Mouse (Mus musculus): Measurements from ENCODE around the gene Usp2. TPM values are rescaled to one million over a fixed set of nuclear protein-coding genes. Genes with fewer than 3 reads are reported as not detected.

The Usp2 gene
- total and polyA plus RNA-seq, 3 experiments, result 3.2 to 20.1 (median 8.6) TPM

DNA sequence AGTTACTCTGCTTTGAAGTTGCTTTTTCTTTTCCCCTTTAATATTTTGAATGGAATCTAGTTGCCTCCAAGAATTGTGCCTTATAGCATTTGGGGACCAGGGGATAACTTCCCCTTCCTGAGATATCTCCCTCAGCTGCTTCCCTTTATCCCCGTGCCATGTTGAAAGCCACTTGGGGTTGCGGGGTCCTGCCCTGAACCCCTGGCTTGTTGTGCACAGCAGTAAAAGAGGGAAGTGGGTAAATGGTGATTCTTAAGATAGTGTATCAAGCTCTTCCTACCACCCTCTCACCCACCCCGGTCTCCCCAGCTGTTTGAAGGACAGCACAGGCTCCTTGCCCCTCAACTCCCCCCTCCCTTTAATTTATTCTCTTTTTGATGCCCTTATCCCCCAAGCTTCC, 27.9 kb downstream of the Usp2 start:
- ATAC-seq (ENCODE audit: extremely low read depth, insufficient number of reproducible peaks, low FRiP score, poor library complexity, severe bottlenecking) (no peak), DNase-seq (ENCODE audit: low spot score) (no peak)
- Histone ChIP-seq H3K27me3 (ENCODE audit: insufficient read depth, low read length) (no peaks in the 10 kb centered on the region), H3K4me1 (ENCODE audit: insufficient read depth, low read depth, low read length) (peaks cover 17% of the 10 kb centered on the region), H3K9me3 (replicated peaks) (no peaks in the 10 kb centered on the region), H3K36me3 (replicated peaks) (peaks cover 59% of the 10 kb centered on the region), H3K4me3 (ENCODE audit: low read depth, low read length) (no peak overlapping the region)
- TF ChIP-seq CTCF (IDR thresholded peaks at IDR 0.05; ENCODE audit: low read depth, low read length) (no peak), POLR2AphosphoS5 (IDR thresholded peaks at IDR 0.05; ENCODE audit: insufficient replicate concordance, low read depth, low read length) (no peak), GATA1 (IDR thresholded peaks at IDR 0.05; ENCODE audit: borderline replicate concordance, low read length) (no peak)

GRCm38 (mm10) chr9:44095781-44096180, 29.0 kb downstream of the Usp2 start:
- Histone ChIP-seq H3K9me3 (replicated peaks) (no peaks in the 10 kb centered on the region), H3K36me3 (replicated peaks) (peaks cover 61% of the 10 kb centered on the region), H3K4me3 (ENCODE audit: low read depth, low read length) (no peak overlapping the region), H3K27me3 (ENCODE audit: insufficient read depth, low read length) (no peaks in the 10 kb centered on the region), H3K4me1 (ENCODE audit: insufficient read depth, low read depth, low read length) (peaks cover 14% of the 10 kb centered on the region)
- no peak for TF ChIP-seq GATA1 (IDR thresholded peaks at IDR 0.05; ENCODE audit: borderline replicate concordance, low read length)
- no peak for TF ChIP-seq POLR2AphosphoS5 (IDR thresholded peaks at IDR 0.05; ENCODE audit: insufficient replicate concordance, low read depth, low read length)
- no peak for DNase-seq (ENCODE audit: low spot score)
- ATAC-seq (ENCODE audit: extremely low read depth, insufficient number of reproducible peaks, low FRiP score, poor library complexity, severe bottlenecking), result no peak

DNA sequence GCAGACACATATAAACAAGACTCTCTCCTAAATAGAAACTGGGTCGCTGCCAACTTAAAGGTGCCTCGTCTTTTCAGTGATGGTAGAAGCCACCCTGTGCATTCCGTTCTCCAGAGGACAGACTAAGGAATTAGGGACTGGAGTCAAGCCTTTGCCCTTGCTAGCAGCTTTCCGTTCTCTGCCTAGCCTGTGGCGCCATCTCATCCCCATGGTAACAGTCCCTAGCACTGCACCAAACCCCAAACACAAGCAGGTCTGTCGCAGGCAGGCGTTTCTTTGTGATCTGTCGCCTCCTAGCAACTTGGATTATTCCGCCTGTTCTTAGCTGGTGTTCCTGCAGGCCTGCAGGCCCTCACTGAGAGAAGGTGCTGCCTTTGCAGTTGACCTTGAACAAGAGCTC, 29.7 kb downstream of the Usp2 start:
- ATAC-seq (ENCODE audit: extremely low read depth, insufficient number of reproducible peaks, low FRiP score, poor library complexity, severe bottlenecking) (no peak), DNase-seq (ENCODE audit: low spot score) (no peak)

DNA sequence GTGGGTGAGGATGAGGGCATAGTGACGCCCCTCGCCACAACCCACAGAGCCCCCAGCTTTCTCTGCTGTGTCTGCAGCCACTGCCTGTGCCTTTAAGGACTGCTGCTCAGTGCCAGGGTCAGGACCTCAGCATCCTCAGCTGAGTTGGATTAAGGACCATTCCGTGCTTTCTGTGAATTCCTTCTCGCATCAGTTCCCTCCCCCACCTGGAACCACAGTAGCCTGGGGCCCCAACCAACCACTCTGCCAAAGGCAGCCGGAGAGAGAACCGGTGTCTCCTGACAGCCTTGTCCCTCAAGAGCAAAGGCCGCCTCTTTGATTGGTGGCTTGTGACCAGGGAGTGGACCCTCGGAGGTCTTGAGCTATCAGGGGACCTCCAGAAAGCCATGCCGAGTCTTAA, 34.7 kb downstream of the Usp2 start, which contains the start of gene Mfrp:
TSS of gene Mfrp (plus strand) at position 240 of the 400 bp plus-strand sequence.
- Histone ChIP-seq H3K4me3 (ENCODE audit: low read depth, low read length) (no peak within 1 kb of the TSS), H3K4me1 (ENCODE audit: insufficient read depth, low read depth, low read length) (peaks cover 5% of the 10 kb centered on the region), H3K27me3 (ENCODE audit: insufficient read depth, low read length) (no peaks in the 10 kb centered on the region), H3K36me3 (replicated peaks) (peaks cover 73% of the 10 kb centered on the region), H3K9me3 (replicated peaks) (no peaks in the 10 kb centered on the region)
- no peak for DNase-seq (ENCODE audit: low spot score)
- no peak for TF ChIP-seq TAL1 (conservative IDR thresholded peaks at IDR 0.05; ENCODE audit: low read depth, low read length)
- TF ChIP-seq GATA1 (IDR thresholded peaks at IDR 0.05; ENCODE audit: borderline replicate concordance, low read length), result no peak
- TF ChIP-seq CTCF (IDR thresholded peaks at IDR 0.05; ENCODE audit: low read depth, low read length), result no peak
- no peak for TF ChIP-seq GATA2 (IDR thresholded peaks at IDR 0.05; ENCODE audit: borderline replicate concordance, low read depth, low read length)
- TF ChIP-seq POLR2AphosphoS5 (IDR thresholded peaks at IDR 0.05; ENCODE audit: insufficient replicate concordance, low read depth, low read length), result no peak
- no peak for ATAC-seq (ENCODE audit: extremely low read depth, insufficient number of reproducible peaks, low FRiP score, poor library complexity, severe bottlenecking)

More for the DNA sequence above, 29.7 kb downstream of the Usp2 start:
- peaks cover 59% of the 10 kb centered on the region for H3K36me3 ChIP-seq (replicated peaks)
- peaks cover 14% of the 10 kb centered on the region for H3K4me1 ChIP-seq (ENCODE audit: insufficient read depth, low read depth, low read length)
- no peaks in the 10 kb centered on the region for H3K9me3 ChIP-seq (replicated peaks)
- no peaks in the 10 kb centered on the region for H3K27me3 ChIP-seq (ENCODE audit: insufficient read depth, low read length)
- TF ChIP-seq CTCF (IDR thresholded peaks at IDR 0.05; ENCODE audit: low read depth, low read length), result no peak
- TF ChIP-seq GATA2 (IDR thresholded peaks at IDR 0.05; ENCODE audit: borderline replicate concordance, low read depth, low read length), result no peak
- no peak for TF ChIP-seq TAL1 (conservative IDR thresholded peaks at IDR 0.05; ENCODE audit: low read depth, low read length)
- TF ChIP-seq POLR2AphosphoS5 (IDR thresholded peaks at IDR 0.05; ENCODE audit: insufficient replicate concordance, low read depth, low read length), result no peak
- TF ChIP-seq GATA1 (IDR thresholded peaks at IDR 0.05; ENCODE audit: borderline replicate concordance, low read length), result no peak
- H3K4me3 ChIP-seq (ENCODE audit: low read depth, low read length), result no peak overlapping the region

DNA sequence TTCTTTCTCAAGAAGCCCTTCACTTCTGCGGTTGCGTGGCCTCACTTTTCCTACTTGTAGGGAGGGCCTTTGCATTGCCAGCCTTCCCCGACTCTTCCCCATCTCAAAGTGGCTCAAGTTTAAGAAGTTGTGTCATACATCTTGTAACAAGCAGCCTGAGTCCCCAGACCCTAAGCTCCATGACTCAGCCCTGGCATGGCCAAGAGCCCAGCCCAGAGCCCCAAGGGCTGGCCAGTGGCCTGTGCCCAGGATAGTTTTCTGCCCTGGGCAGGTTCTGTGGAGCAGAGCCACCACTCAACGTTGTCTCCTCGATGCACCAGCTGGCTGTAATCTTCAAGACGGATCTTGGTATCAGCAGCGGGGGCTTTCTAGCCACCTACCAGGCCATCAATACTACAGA, 38.1 kb downstream of the Usp2 start:
- Histone ChIP-seq H3K27me3 (ENCODE audit: insufficient read depth, low read length) (no peaks in the 10 kb centered on the region), H3K4me3 (ENCODE audit: low read depth, low read length) (no peak overlapping the region), H3K36me3 (replicated peaks) (peaks cover 92% of the 10 kb centered on the region), H3K9me3 (replicated peaks) (no peaks in the 10 kb centered on the region), H3K4me1 (ENCODE audit: insufficient read depth, low read depth, low read length) (peaks cover 36% of the 10 kb centered on the region)
- DNase-seq (ENCODE audit: low spot score), result no peak
- no peak for ATAC-seq (ENCODE audit: extremely low read depth, insufficient number of reproducible peaks, low FRiP score, poor library complexity, severe bottlenecking)
- TF ChIP-seq CTCF (IDR thresholded peaks at IDR 0.05; ENCODE audit: low read depth, low read length) (no peak), GATA2 (IDR thresholded peaks at IDR 0.05; ENCODE audit: borderline replicate concordance, low read depth, low read length) (no peak), GATA1 (IDR thresholded peaks at IDR 0.05; ENCODE audit: borderline replicate concordance, low read length) (no peak), POLR2AphosphoS5 (IDR thresholded peaks at IDR 0.05; ENCODE audit: insufficient replicate concordance, low read depth, low read length) (no peak), TAL1 (conservative IDR thresholded peaks at IDR 0.05; ENCODE audit: low read depth, low read length) (no peak)

DNA sequence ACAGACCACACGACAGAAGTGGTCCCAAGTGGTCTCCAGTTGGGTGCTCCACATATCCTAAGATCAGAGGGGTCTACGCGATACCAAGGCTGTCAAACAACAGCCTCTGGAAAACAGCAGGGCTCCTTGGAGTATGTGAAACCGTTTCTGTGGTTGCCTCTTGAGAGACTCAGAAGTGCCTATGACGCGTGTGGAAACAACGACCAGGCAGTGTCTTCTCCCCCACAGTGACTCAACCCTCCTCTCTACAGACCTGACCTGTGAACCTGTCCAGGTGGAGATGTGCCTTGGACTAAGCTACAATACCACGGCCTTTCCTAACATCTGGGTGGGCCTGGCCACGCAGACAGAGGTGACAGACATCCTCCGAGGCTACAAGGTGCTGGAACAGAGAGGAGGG, 39.0 kb downstream of the Usp2 start:
- H3K4me3 ChIP-seq (ENCODE audit: low read depth, low read length), result no peak overlapping the region
- H3K27me3 ChIP-seq (ENCODE audit: insufficient read depth, low read length), result no peaks in the 10 kb centered on the region
- H3K9me3 ChIP-seq (replicated peaks), result no peaks in the 10 kb centered on the region
- peaks cover 43% of the 10 kb centered on the region for H3K4me1 ChIP-seq (ENCODE audit: insufficient read depth, low read depth, low read length)
- no peak for ATAC-seq (ENCODE audit: extremely low read depth, insufficient number of reproducible peaks, low FRiP score, poor library complexity, severe bottlenecking)
- no peak for DNase-seq (ENCODE audit: low spot score)
- H3K36me3 ChIP-seq (replicated peaks), result peaks cover 95% of the 10 kb centered on the region
- TF ChIP-seq TAL1 (conservative IDR thresholded peaks at IDR 0.05; ENCODE audit: low read depth, low read length) (no peak), GATA1 (IDR thresholded peaks at IDR 0.05; ENCODE audit: borderline replicate concordance, low read length) (no peak), CTCF (IDR thresholded peaks at IDR 0.05; ENCODE audit: low read depth, low read length) (no peak), GATA2 (IDR thresholded peaks at IDR 0.05; ENCODE audit: borderline replicate concordance, low read depth, low read length) (no peak), POLR2AphosphoS5 (IDR thresholded peaks at IDR 0.05; ENCODE audit: insufficient replicate concordance, low read depth, low read length) (no peak)

DNA sequence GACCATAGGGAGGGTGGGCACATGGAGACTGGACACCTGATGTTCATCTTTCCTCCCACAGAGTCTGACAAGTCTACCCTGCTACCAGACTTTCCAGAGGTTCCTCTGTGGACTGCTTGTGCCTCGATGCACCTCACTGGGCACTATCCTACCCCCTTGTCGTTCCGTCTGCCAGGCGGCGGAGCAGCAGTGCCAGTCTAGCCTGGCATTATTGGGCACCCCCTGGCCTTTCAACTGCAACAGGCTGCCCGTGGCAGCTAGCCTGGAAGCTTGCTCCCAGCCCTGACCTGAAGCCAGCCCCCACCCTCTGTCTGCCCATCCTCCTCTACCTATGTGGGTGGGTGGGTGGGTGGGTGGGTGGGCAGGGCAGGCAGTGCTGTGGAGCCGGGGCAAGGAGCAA, 39.4 kb downstream of the Usp2 start:
- peaks cover 43% of the 10 kb centered on the region for H3K4me1 ChIP-seq (ENCODE audit: insufficient read depth, low read depth, low read length)
- H3K36me3 ChIP-seq (replicated peaks), result peaks cover 95% of the 10 kb centered on the region

More for the DNA sequence above, 39.4 kb downstream of the Usp2 start:
- TF ChIP-seq TAL1 (conservative IDR thresholded peaks at IDR 0.05; ENCODE audit: low read depth, low read length), result no peak
- TF ChIP-seq GATA1 (IDR thresholded peaks at IDR 0.05; ENCODE audit: borderline replicate concordance, low read length), result no peak
- no peak for TF ChIP-seq CTCF (IDR thresholded peaks at IDR 0.05; ENCODE audit: low read depth, low read length)
- TF ChIP-seq POLR2AphosphoS5 (IDR thresholded peaks at IDR 0.05; ENCODE audit: insufficient replicate concordance, low read depth, low read length), result no peak
- no peak for TF ChIP-seq GATA2 (IDR thresholded peaks at IDR 0.05; ENCODE audit: borderline replicate concordance, low read depth, low read length)
- Histone ChIP-seq H3K27me3 (ENCODE audit: insufficient read depth, low read length) (no peaks in the 10 kb centered on the region), H3K9me3 (replicated peaks) (no peaks in the 10 kb centered on the region), H3K4me3 (ENCODE audit: low read depth, low read length) (no peak overlapping the region)
- DNase-seq (ENCODE audit: low spot score) (no peak), ATAC-seq (ENCODE audit: extremely low read depth, insufficient number of reproducible peaks, low FRiP score, poor library complexity, severe bottlenecking) (no peak)
